Mouse (Mus musculus): ENCODE results near the gene Tulp3.
"Not testable (repeated sequence)": the region's sequence is repeated elsewhere in the genome, so short reads cannot be mapped to it uniquely, and the experiment has no call there.

Tulp3 gene

GRCm38 (mm10) chr6:128355726-128356416 is at the start of gene Tulp3:
Gene Tulp3 (minus strand): TSS chr6:128355851.
- DNase-seq (ENCODE audit: low read depth, low spot score) = peak; percentile 96

GRCm38 (mm10) chr6:128404708-128405107 is 49.1 kb upstream of the Tulp3 start:
- no peak for DNase-seq (ENCODE audit: low read depth, low spot score)

- peak; percentile 32 for DNase-seq (ENCODE audit: low read depth, low spot score)
Measured at GRCm38 (mm10) chr6:128399421-128400185, 44.0 kb upstream of the Tulp3 start.

- DNase-seq (ENCODE audit: low read depth, low spot score) = no peak
Measured at GRCm38 (mm10) chr6:128398996-128399395, 43.3 kb upstream of the Tulp3 start, which contains the start of gene Nrip2. Gene Nrip2 (plus strand): TSS chr6:128399296.

GRCm38 (mm10) chr6:128397574-128398261 is 42.1 kb upstream of the Tulp3 start:
- DNase-seq (ENCODE audit: low read depth, low spot score) = no peak

- no peak for DNase-seq (ENCODE audit: low read depth, low spot score)
Measured at GRCm38 (mm10) chr6:128390683-128391082, 35.0 kb upstream of the Tulp3 start.

- DNase-seq (ENCODE audit: low read depth, low spot score) = no peak
Measured at GRCm38 (mm10) chr6:128389185-128389584, 33.5 kb upstream of the Tulp3 start.

- no peak for DNase-seq (ENCODE audit: low read depth, low spot score)
Measured at GRCm38 (mm10) chr6:128385026-128385425, 29.4 kb upstream of the Tulp3 start.

- no peak for DNase-seq (ENCODE audit: low read depth, low spot score)
Measured at GRCm38 (mm10) chr6:128383752-128384151, 28.1 kb upstream of the Tulp3 start.

GRCm38 (mm10) chr6:128381254-128381653 is 25.6 kb upstream of the Tulp3 start:
- DNase-seq (ENCODE audit: low read depth, low spot score) = no peak

GRCm38 (mm10) chr6:128380594-128381167 is 25.0 kb upstream of the Tulp3 start:
- not testable (repeated sequence) for DNase-seq (ENCODE audit: low read depth, low spot score)

GRCm38 (mm10) chr6:128379636-128380035 is 24.0 kb upstream of the Tulp3 start:
- no peak for DNase-seq (ENCODE audit: low read depth, low spot score)

- DNase-seq (ENCODE audit: low read depth, low spot score) = no peak
Measured at GRCm38 (mm10) chr6:128376371-128377085, 20.9 kb upstream of the Tulp3 start.

- no peak for DNase-seq (ENCODE audit: low read depth, low spot score)
Measured at GRCm38 (mm10) chr6:128375192-128375591, 19.5 kb upstream of the Tulp3 start, which contains the start of the genes Tex52 and Gm44596. Gene Tex52 (plus strand): TSS chr6:128375456. Gene Gm44596 (plus strand): TSS chr6:128375503.

GRCm38 (mm10) chr6:128370040-128370439 is 14.4 kb upstream of the Tulp3 start:
- no peak for DNase-seq (ENCODE audit: low read depth, low spot score)

GRCm38 (mm10) chr6:128366466-128366865 is 10.8 kb upstream of the Tulp3 start:
- no peak for DNase-seq (ENCODE audit: low read depth, low spot score)

GRCm38 (mm10) chr6:128364721-128365120 is 9.1 kb upstream of the Tulp3 start:
- DNase-seq (ENCODE audit: low read depth, low spot score) = no peak

GRCm38 (mm10) chr6:128363007-128363825 is 7.6 kb upstream of the Tulp3 start:
- DNase-seq (ENCODE audit: low read depth, low spot score) = peak; percentile 36

GRCm38 (mm10) chr6:128362381-128363006 is 6.8 kb upstream of the Tulp3 start, which contains the start of the genes Rhno1 and Foxm1:
Gene Rhno1 (minus strand): TSS chr6:128362911.
Gene Foxm1 (plus strand): TSS chr6:128362967.
- peak; percentile 85 for DNase-seq (ENCODE audit: low read depth, low spot score)

GRCm38 (mm10) chr6:128361901-128362300 is 6.2 kb upstream of the Tulp3 start:
- DNase-seq (ENCODE audit: low read depth, low spot score) = no peak

All from mesoderm, embryonic 11.5 days (tissue).